Mouse (Mus musculus) retina, adult 2 months (tissue): Measurements from ENCODE around the gene Igfbpl1.

Experiments
- DNase-seq: peaks from one replicate; pipeline ENCODE4 v3.0.0-alpha.2; 2012; ENCODE audit warnings: low read depth, low spot score

Igfbpl1 gene

DNA sequence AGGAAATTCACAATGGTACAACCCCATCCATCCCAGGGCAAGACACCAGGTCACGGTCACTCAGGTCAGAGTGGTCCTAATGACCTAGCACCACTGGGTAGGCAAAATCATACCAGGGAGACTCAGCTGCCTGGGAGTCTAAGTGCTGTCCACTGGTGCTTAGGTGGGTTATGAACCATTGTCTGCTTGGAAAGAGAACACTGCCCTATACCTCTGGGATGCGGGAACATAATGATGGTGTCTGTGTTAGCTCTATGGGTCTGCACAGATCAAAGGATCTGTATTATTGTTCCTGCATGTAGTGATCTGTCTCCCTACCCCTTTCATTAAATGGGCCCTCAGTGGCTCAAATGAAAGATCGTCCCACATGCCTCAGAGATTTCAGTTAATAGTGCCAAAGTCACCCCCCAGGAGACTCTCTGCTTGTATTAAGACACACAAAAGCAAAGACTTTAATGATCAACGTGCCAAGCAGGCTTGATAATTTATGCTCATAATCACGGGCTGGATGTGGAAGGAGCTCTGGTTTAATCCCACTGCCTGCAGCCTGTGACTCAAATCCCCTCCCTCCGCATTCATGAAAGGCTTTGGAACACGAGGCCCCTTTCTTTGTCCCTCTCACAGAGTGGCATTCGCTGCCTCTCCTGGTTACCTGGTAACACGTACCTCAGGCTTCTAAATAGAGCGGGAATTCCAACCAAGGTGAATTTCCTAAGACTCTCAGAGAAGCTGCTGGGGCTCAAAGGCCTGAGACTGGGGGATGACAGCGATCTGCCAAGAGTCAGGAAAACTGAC, 3.7 kb downstream of the Igfbpl1 start:
- DNase-seq, result no peak

DNA sequence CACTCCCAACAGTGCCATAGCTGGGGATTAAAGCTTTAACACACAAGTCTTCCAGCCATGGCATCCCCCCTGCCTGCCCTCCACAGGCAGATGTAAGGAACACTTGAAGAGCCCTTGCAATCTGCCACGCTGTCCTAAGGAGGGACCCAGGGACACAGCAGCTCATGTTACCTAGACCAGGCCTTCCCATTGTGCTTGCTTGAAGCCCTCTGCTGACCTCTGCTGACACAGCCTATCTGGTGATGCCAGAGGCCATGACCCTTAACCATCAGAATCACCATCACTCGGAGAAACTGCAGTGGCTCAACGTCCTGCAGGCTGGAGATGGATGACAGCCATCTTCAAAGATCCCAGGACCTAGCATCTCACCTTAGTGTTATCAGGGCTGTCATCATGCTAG, 4.7 kb downstream of the Igfbpl1 start:
- no peak for DNase-seq

DNA sequence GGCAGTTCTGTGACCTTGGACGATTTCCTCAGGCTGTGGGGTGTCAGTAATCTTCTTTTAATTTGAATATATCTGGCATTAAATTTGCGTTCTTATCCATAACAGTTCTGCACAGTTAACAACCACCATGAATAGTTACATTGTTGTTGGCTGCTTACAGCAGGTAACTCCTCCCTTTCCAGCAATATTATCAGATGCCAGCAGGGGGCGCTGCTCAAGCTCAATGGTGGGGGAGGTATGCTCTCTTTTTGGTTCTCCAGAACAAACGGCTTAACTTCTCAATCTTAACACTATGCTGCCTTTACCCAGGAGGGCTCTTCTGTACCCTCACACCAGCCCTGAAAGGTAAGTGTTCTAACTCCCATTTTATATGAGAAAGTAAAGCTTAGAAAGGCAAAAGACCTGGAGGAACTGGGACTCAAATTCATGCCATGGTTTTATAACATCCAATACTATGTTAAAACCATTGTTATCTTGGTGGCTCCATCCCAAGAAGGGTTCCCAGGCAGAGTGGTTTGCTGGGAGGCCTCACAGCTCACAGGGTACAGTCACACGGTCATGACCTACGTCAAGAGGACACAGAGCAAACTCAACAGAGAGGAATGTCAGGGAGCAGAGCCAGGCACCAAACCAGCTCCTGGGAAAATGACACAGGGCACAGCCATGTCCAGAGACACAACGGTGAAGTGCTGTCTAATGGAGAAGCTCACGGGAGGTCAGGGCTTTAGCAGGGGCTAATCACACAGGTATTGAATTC, 6.5 kb downstream of the Igfbpl1 start:
- DNase-seq, result peak; percentile 8

DNA sequence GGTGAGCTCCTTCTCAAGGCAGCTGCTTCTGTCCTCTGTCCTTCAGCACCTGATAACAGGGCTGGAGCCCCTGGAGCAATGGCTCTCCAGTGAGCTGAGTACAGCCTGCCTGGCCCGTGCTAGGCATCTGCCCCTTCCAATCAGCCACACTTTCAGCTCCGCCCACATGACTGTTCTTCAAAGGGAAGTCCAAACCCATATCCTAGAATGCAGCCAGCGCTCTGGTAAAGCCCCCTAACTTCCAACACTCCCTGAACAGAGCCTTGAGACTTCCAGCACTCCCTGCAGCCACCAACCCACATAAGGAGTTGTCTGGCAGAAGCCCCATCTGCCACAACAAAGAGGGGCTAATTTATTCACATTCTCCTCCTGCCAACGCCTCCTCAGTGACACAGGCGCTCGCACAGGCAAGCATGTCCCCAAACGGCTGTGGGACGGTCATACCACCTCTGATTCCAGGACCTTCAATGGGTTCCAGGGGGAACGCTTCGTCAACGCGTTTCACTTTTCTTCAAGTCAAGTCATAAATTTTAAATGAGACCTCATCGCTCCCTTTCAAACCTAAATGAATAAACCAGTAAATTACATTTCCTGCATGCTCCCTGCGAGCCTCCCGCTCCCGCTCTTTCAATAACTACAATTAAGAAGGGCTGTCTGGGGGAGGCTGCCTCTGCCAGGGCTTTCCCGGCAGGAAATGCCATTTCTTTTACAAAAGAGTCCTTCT, 7.4 kb downstream of the Igfbpl1 start:
- DNase-seq, result no peak

DNA sequence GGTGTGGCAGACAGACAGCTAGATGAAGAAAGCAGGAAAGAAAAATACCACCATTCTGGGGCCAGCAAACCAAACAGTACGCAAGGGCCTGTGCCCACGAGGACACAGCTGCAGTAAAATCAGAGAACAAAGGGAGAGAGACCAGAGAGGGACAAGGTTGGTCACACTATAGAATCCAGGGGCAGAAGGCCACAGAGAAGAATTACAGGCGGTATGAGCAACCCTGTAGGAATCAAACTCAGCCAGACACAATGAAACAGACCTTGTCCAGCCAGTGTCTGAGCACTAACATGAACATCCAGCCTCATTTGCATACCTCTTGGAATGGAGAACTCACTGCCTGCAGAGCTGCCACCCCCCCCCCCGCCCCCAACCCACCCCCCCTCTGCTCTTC, 7.9 kb downstream of the Igfbpl1 start:
- DNase-seq, result no peak

DNA sequence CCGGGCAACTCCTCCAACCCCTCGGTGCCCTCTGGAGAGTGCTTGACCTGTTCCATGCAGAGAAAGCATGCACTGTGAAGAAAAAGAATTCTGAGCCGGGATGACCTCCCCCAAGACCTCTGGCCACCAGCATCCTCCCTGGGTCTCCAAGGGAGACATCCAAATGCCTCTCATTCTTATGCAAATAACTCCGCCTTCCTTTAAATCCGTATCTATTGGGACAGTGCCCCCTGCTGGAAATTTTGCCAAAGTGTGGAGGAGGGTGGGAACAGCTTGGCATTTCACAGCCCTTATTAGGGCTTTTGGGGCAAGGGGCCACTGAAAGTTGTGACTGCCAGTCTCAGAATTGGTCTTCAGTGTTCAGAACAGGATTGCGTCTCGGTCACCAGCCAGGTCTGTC, 11.2 kb downstream of the Igfbpl1 start:
- DNase-seq, result peak; percentile 11

DNA sequence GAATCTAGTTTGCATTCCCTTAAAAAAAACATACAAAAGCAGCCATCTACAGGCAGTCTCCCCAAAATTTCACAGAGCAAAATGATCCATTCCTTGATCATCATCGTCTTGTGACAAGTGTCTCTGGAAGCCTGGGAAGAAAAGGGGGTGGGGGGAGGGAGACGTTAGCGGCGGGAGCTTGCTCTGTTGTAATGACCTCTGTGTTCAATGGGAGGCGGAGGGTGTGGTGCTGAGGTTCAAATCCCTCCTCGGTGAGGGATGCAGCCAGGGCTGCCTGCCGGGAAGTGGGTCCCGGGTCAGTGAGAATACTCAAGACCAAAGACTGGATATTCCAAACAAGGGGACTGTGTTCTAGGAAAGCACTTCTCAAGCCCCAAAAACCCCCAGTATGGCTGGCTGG, 15.5 kb downstream of the Igfbpl1 start:
- no peak for DNase-seq

DNA sequence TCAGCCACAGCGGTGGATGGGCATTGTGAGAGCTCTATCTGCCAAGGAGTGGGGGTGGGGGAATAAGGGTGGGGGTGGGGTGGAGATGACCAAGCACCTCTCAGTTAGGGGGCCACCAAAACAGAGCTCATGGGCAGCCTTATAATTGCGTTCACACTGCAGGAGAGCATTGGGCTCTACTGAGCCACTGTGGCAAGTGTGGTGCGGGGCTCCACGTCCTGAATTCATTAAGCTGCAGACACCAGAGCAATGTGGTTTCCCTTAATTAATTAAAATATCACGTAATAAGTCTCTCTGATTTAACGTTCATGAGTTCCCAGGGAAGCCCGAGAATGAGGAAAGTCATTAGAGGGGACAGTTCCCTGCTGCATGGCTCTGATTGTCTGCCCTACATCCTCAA, 18.7 kb downstream of the Igfbpl1 start:
- no peak for DNase-seq

DNA sequence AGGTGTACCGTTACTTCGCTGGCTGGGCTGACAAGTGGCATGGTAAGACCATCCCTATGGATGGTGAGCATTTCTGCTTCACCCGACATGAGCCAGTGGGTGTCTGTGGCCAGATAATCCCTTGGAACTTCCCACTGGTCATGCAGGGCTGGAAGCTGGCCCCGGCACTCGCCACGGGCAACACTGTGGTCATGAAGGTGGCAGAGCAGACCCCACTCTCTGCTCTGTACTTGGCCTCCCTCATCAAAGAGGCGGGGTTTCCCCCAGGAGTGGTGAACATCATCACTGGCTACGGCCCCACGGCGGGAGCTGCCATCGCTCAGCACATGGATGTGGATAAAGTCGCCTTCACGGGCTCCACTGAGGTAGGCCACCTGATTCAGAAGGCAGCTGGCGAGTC, 23.8 kb downstream of the Igfbpl1 start:
- DNase-seq, result no peak

DNA sequence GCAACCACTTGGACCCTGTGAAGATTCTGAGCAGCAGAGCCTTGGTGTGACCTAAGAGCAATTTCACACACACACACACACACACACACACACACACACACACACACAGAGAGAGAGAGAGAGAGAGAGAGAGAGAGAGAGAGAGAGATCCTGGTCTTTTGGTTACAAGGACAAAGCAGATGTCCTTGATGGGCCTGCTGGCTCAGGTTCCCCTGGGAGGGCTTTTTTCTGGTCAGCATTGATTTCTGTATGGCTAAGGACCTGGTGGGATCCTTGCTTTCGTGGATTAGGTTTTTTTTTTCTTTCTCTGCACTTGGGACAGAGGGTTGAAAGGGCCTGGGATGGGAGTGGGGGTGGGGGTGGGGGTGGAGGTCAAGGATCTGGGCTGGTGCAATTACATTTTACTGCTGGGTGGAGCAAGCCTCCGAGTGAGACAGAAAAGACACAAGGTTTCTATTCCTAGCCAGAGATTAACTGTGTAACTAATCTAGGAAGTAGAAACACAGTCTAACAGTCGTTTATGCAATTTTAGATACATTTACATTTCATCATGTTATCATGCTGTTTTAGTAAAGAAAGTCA, 26.7 kb downstream of the Igfbpl1 start:
- DNase-seq, result no peak

DNA sequence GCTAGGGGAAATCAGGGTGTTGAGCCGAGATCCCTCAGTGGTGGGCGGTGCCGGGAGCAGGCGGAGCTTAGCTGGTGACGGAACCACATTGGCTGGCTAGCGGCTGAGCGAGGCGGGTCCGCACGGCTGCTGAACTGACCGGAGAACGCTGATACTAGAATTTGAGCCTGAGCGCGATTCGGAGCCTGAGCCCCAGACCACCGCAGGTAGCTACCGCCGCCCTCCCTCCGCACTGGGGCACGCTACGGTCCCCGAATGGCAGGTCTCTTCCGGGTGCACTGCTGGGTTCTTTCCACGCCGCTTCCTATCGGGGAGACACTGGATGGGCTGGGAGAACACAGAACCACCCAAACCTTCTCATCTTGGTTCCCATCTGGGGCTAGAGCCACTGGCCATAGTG, 27.8 kb downstream of the Igfbpl1 start, which contains the start of gene Aldh1b1:
Aldh1b1 (plus strand) TSS at position 59 of the 400 bp plus-strand sequence.
- no peak for DNase-seq

DNA sequence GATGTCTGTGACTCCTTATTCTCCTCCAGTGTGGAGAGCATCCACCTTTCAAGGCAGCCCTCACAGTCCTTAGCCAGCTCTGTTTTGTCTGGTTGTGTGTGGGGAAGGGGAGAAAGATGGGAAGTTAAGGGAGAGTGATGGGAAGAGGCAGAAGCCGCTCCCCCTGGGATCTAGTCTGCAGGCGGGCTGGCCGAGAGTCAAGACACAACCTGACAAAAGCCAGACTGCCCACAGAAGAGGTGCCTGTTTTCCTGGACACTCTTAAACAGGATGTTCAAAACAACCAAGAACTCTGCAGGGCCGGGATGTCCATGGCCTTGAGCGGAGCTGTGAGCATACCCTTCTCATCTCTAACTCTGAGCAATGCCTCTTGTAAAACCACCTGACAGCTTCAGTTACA, 30.0 kb downstream of the Igfbpl1 start:
- no peak for DNase-seq

DNA sequence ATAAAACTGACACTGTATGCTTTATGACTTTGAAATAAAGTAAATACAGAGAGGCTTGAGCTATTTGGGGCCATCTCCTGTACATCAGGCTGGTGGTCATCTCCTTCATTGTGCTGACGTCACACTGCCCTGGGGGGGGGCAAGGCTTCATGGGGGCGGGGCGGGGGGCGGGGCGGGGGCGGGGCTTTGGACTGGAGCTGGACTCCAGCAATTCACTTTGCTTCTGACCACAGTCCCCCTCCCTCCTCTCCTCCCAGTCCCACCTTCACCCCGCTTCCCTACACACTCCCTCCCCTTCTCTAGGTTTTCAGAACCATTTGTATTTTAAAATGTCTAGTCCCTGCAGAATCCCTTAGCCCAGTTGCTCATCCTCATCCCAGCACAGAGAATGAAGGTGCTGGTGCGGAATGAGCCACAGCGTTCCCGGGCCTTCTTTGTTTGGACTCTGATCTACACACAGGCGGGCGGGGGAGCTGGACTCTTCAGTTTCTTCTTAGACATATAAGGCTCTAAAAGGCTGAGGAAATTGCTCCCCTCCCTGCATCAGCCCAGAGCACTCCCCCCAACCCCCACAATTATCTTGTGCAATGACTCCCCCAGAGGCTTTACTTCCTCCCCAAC, 31.4 kb downstream of the Igfbpl1 start:
- DNase-seq, result no peak

DNA sequence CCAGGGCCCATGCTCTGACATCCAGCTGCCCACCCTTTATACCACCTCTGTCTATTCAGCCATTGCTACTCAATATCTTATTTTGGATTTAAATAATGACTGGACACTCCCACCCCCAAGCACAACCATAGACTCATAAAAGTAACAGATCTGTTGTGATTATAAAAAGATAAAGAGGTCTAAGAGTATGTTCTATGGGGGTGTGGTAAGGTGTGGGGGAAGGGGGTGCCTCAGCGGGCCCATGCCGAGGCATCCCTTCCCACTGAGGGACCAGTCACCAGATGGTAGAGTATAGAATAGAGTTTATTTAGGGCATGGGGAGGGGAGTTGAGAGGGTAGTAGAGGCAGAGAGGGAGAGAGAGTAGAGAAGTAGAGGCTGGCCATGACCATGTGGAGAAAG, 36.7 kb downstream of the Igfbpl1 start:
- DNase-seq, result no peak

DNA sequence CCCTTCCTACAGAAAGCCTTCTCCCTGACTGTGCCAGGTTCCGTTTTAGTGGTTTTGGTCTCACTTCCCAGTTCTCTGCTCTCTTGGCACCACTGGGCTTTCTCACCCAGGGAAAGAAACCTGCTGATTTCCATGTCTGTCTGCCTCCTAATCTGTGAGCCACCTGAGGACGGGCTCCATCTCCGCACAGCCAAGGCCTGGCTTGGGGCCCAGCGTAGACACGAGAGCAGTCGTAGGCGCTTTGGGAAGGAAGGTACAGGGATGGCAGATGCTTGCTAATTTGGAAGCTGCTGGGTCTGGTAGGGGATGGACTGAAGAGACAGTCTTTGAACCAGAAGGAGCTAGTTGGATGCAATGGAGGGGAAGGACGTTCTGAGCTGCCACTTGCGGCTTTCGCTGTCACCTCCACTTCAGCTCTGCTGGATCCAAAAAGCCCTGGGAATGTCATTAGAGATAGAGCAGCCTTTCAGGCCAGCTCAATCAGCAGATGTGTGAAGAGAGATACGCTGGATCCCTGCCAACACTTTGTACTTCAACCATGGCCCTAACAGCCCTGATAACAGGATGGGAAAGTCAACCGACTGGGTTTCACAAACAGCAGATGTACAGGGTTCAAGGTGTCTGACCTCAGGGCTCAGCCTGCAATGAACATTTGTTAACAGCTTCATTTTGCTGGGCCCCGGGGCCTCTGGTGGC, 37.3 kb downstream of the Igfbpl1 start:
- DNase-seq, result no peak

DNA sequence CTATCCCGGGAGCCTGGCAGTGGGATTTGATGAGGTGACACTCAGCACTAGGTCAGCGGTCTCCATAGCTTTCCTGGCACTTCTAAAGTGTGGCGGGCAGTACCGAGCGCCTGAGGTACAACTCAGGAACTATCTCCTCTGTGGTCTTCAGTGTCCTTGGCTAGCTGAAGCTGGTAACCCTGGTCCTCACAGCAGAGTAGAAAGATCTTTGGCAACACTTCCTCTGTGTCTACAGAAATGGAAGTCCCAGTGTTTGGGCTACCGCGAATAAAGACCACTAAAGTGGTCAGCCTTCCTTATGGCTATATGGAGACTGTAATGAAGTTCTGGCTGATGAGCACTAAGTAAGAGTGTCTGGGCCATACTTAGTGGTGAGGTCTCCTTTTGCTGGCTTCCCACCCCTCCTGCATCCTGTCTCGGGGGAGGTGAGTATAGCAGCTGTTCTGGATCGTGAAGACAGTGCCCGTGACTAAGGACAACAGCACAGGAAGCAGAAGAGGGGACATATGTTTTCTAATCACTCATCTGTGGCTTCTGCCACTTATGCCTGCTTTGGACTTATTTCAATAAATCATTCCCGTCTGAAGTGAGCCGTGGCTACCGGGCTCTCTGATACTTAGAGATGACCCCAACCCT, 38.2 kb downstream of the Igfbpl1 start:
- DNase-seq, result no peak

DNA sequence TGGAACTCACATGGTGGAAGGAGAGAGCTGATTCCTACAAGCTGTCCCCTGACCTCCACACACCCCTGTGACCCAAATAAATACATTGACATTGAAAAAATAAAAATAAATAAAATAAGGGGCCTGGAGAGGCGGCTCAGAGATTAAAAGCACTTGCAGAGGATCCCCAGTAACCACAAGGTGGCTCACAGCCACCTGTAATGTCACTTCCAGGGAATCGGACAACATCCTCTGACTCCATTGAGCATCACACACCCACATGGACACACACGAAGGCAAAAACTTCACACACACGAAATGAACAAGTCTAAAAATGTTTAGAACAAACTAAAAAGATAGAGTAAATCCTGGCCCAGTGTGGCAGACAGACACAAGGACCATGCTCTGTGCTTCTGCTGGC, 40.0 kb downstream of the Igfbpl1 start:
- no peak for DNase-seq

DNA sequence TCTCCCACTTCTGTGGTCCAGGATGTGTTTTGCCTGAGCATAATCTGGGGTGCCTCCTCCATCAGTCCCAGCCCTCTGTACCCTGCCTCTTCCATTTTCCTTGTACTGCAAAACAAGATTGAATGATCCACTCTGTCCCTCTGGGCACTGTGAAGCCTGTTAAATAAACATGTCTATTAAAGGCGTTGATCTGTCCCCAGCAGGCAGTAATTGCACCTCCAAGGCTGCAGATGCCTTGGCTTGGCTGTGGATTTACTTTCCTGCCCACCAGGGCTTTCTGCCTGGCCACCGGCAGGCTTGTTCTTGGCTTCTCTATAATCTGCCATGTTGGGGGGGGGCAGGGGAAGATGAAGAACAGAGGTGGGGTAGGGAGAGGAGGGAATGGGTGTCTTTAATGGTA, 40.8 kb downstream of the Igfbpl1 start:
- DNase-seq, result no peak

DNA sequence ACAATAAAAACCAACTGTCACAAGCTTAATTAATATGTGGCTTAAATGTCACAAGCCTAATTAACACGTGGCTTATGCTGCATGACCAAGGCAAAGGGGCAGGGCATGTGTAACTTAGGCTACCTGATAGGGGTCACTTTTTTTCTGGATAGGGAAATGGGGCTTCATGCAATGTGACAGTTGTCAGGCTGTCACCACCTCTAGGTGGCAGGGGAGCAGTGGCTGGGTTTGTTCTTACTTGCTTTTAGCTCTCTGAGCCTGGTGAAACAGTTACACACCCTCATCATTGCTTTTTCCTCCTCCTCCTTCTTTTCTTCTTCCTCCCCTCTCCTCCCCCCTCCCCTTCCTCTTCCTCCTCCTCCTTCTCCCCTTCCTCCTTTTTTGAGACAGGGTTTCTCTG, 43.1 kb downstream of the Igfbpl1 start:
- DNase-seq, result no peak

DNA sequence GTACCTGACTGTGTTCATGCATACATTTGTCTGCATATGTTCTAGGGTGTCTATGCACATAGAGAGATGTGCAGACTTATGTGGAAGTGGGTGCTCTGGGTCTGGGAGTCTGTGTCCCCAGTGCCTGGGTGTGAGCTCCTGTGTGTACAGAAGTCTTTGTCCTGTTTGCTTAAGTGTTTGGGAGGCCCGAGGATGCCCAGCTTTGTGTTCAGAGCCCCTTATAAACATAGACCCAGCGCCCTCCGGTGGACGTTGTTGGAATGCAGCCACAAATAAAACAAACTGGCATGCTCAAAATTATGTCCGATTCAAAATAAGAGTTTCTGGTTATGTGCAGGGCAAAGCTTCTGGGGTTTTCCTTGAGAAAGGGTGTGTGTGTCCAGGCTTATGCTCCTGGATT, 55.1 kb downstream of the Igfbpl1 start:
- no peak for DNase-seq

DNA sequence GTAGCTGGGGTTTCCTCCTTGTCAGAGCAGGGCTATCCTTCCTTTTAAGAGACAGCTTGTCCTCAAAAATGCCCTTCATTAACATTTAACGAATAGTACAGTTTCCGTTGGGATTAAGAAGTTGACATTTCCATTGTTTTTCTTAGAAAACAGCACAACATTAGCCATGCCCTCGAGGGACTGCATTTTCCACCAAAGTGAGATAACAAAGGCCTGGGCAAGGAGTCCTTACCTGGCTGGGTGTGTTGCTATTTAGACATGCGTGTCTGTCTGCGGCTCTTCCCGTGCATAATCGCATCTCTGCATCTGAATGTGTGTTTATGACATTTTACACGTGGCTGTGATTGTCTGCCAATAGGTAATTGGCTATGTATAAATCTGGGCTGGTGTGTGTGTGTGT, 55.5 kb downstream of the Igfbpl1 start:
- no peak for DNase-seq
